Mouse (Mus musculus) mouse trophoblast stem cell (cell line): ENCODE data around the gene Actr3.

Source experiments
- in situ Hi-C, 2 experiments: fragments of 300-500 bp; cut with MseI, MboI; formaldehyde crosslinking; loops; 2 replicates in 1 of 2; 3 replicates in 1 of 2; pipeline ENCODE4 v1.15.1; 2025

Gene Actr3

GRCm38 (mm10) chr1:125365576-125365975 lies 70.0 kb downstream of the Actr3 start:
- in situ Hi-C loops: loop anchor here (25.0 kb wide), 1 partner anchor 653 kb away; no protein-coding TSS in a partner anchor

- in situ Hi-C loops: loop anchor here (25.0 kb wide), 1 partner anchor 639 kb away; no protein-coding TSS in a partner anchor
These were observed 84.0 kb downstream of the Actr3 start for GRCm38 (mm10) chr1:125351416-125352037.

DNA sequence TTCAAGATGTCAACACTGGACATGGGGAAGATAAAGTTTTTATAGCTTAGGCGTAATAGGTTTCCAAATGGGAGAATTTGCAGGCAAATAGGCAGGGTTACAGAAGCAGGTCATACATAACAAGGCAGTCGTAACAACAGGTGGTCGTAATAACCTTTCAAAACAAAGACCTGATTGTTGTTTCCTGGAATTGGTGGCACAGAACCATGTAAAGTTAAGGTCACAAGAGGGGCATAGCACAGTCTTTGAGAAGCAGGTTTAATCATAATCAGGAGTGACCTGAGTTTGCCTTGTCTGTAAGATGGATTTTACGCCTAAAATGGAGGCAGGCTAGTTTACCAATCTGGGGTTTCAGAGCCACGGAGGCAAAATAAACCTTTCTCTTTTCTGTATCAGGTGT lies 84.7 kb downstream of the Actr3 start:
- in situ Hi-C loops: loop anchor here (25.0 kb wide), 1 partner anchor 639 kb away; no protein-coding TSS in a partner anchor

GRCm38 (mm10) chr1:125345854-125346253 lies 89.7 kb downstream of the Actr3 start:
- in situ Hi-C loops: no loop called here

- in situ Hi-C loops: no loop called here
These were observed 90.1 kb downstream of the Actr3 start for GRCm38 (mm10) chr1:125345448-125345847.

- in situ Hi-C loops: no loop called here
These were observed 92.4 kb downstream of the Actr3 start for GRCm38 (mm10) chr1:125343105-125343504.
